In genomic region chr1:184358226-184358568, GRCm38 (mm10) we compare ENCODE assay signal across 11 mouse cellular contexts.
"Had no signal": no experiment of that assay in that cellular context is flagged by ENCODE, and none has a peak within 500 bp of the region (broad histone marks: within the 10 kb centered on the region; RNA-seq: fewer than 3 reads in every experiment).

No protein-coding gene starts in this region.

- H3K4me1 ChIP-seq: midbrain, embryonic 13.5 days had no signal

- H3K4me3 ChIP-seq: limb, embryonic 13.5 days; midbrain, embryonic 13.5 days; neural tube, embryonic 15.5 days had no signal

- H3K9ac ChIP-seq: limb, embryonic 13.5 days; midbrain, embryonic 13.5 days; neural tube, embryonic 15.5 days had no signal

- ATAC-seq: intestine, postnatal 0 days; midbrain, embryonic 13.5 days had no signal

- H3K27me3 ChIP-seq: midbrain, embryonic 13.5 days; neural tube, embryonic 15.5 days had no signal

- H3K27ac ChIP-seq: kidney, postnatal 0 days; limb, embryonic 13.5 days; midbrain, embryonic 13.5 days; neural tube, embryonic 15.5 days had no signal

- H3K4me2 ChIP-seq: limb, embryonic 13.5 days; midbrain, embryonic 13.5 days; neural tube, embryonic 15.5 days had no signal

- H3K9me3 ChIP-seq: limb, embryonic 13.5 days; midbrain, embryonic 13.5 days; neural tube, embryonic 15.5 days had no signal

- DNase-seq: kidney, adult 8-10 months; kidney, postnatal 36 days; left cerebral cortex, postnatal 4 days; lung, postnatal 10 days; right cerebral cortex, postnatal 25 days; thymus, postnatal 4 days had no signal

- H3K36me3 ChIP-seq: limb, embryonic 13.5 days; midbrain, embryonic 13.5 days; neural tube, embryonic 15.5 days had no signal
